Mouse (Mus musculus) limb, embryonic 14.5 days (tissue): ENCODE results near the gene Eefsec. TPM values are rescaled to one million over a fixed set of nuclear protein-coding genes. Genes with fewer than 3 reads are reported as not detected.

Experiments
- ATAC-seq: fragments of 200-750 bp; cut with Nextera tagmentation; 2 replicates; pipeline ENCODE4 v1.8.0; 2017; ENCODE audit warnings: low read depth, moderate number of reproducible peaks, moderate TSS enrichment; ENCODE audit not compliant: low FRiP score
- DNase-seq: peaks from one replicate; pipeline ENCODE4 v3.0.0-alpha.2; 2015; ENCODE audit warnings: low spot score
- H3K27ac ChIP-seq: fragments of 300-500 bp; sonication (generic); replicated peaks from 2 replicates; pipeline ENCODE4 v1.5.1; 2014; ENCODE audit warnings: low read depth, mild to moderate bottlenecking, low read length, moderate library complexity, mixed read lengths
- H3K27me3 ChIP-seq: fragments of 300-500 bp; sonication (generic); 2 replicates; pipeline ENCODE4 v1.6.1; 2014; ENCODE audit warnings: low read length, mixed read lengths; ENCODE audit not compliant: control insufficient read depth, insufficient read depth
- H3K36me3 ChIP-seq: fragments of 300-500 bp; sonication (generic); 2 replicates; pipeline ENCODE4 v1.6.1; 2014; ENCODE audit warnings: mild to moderate bottlenecking, low read length, moderate library complexity, mixed read lengths; ENCODE audit not compliant: control insufficient read depth, insufficient read depth
- H3K4me1 ChIP-seq: fragments of 300-500 bp; sonication (generic); 2 replicates; pipeline ENCODE4 v1.6.1; 2014; ENCODE audit warnings: antibody characterized with exemption, low read length, mixed read lengths; ENCODE audit not compliant: control insufficient read depth, insufficient read depth
- H3K4me2 ChIP-seq: fragments of 300-500 bp; sonication (generic); replicated peaks from 2 replicates; pipeline ENCODE4 v1.6.1; 2014; ENCODE audit warnings: low read depth, mild to moderate bottlenecking, low read length, moderate library complexity; ENCODE audit not compliant: severe bottlenecking
- H3K4me3 ChIP-seq: fragments of 300-500 bp; sonication (generic); replicated peaks from 2 replicates; pipeline ENCODE4 v1.5.1; 2014; ENCODE audit warnings: low read length
- H3K9ac ChIP-seq: fragments of 300-500 bp; sonication (generic); 2 replicates; pipeline ENCODE4 v1.6.1; 2014; ENCODE audit warnings: mild to moderate bottlenecking, low read depth, low read length, moderate library complexity; ENCODE audit not compliant: severe bottlenecking
- H3K9me3 ChIP-seq: fragments of 300-500 bp; sonication (generic); 2 replicates; pipeline ENCODE4 v1.6.1; 2016; ENCODE audit warnings: low read length; ENCODE audit not compliant: control insufficient read depth
- POLR2A ChIP-seq: fragments of 200-500 bp; IDR thresholded peaks from 2 replicates; pipeline ENCODE4 v1.8.0; 2012; ENCODE audit warnings: inconsistent platforms, mild to moderate bottlenecking, moderate library complexity, borderline replicate concordance; ENCODE audit not compliant: insufficient read depth, insufficient read length; ENCODE audit errors: extremely low read depth
- WGBS: fragments of 180-500 bp; shearing (Covaris S2); extraction: QIAGEN DNeasy Blood & Tissue Kit; methylation state at CpG from one replicate; pipeline ENCODE4 v1.1.7; 2014; 5-methylcytosine and 5-hydroxymethylcytosine counted together
- polyA plus RNA-seq, 2 experiments: library from polyadenylated mRNA; depleted of rRNA in 1 of 2; stranded (reverse) in 1 of 2; unstranded in 1 of 2; fragments of >200 nt; fragmentation: Nextera tagmentation in 1 of 2; extraction: Ambion mirVana in 1 of 2; gene quantifications; 2 replicates each; pipeline versions ENCODE4 v1.2.1 to v1.2.3; 2012 to 2014

Gene Eefsec
- polyA plus RNA-seq, 2 experiments: 23.0 to 38.2 TPM

- Histone ChIP-seq H3K9me3 (no peaks in the 10 kb centered on the region), H3K4me2 (no peak overlapping the region), H3K27ac (no peak overlapping the region), H3K27me3 (no peaks in the 10 kb centered on the region), H3K4me3 (no peak overlapping the region), H3K36me3 (peaks cover 8% of the 10 kb centered on the region), H3K4me1 (no peaks in the 10 kb centered on the region), H3K9ac (no peak overlapping the region)
- TF ChIP-seq POLR2A: no peak
- ATAC-seq (no peak), DNase-seq (no peak)
Measured at GRCm38 (mm10) chr6:88358210-88358609, 88.1 kb downstream of the Eefsec start.

GRCm38 (mm10) chr6:88355866-88356265, 90.5 kb downstream of the Eefsec start:
- ATAC-seq (no peak), DNase-seq (no peak)
- Histone ChIP-seq H3K4me3 (no peak overlapping the region), H3K36me3 (peaks cover 10% of the 10 kb centered on the region), H3K9me3 (no peaks in the 10 kb centered on the region), H3K4me1 (no peaks in the 10 kb centered on the region), H3K4me2 (no peak overlapping the region), H3K9ac (no peak overlapping the region), H3K27ac (no peak overlapping the region), H3K27me3 (no peaks in the 10 kb centered on the region)
- 63% methylated on average over 3 of the region's 3 CpGs for WGBS
- TF ChIP-seq POLR2A: no peak

GRCm38 (mm10) chr6:88352541-88352940, 93.8 kb downstream of the Eefsec start:
- DNase-seq (no peak), ATAC-seq (no peak)
- H3K4me2 ChIP-seq: no peak overlapping the region
- no peak overlapping the region for H3K4me3 ChIP-seq
- H3K9me3 ChIP-seq: no peaks in the 10 kb centered on the region
- H3K9ac ChIP-seq: no peak overlapping the region
- no peak for TF ChIP-seq POLR2A
- no peaks in the 10 kb centered on the region for H3K4me1 ChIP-seq
- 37% methylated on average over 4 of the region's 4 CpGs for WGBS
- H3K27ac ChIP-seq: no peak overlapping the region
- H3K27me3 ChIP-seq: no peaks in the 10 kb centered on the region
- peaks cover 10% of the 10 kb centered on the region; the same call in 1 of the 2 replicates for H3K36me3 ChIP-seq

- Histone ChIP-seq H3K36me3 (no peaks in the 10 kb centered on the region), H3K27ac (no peak overlapping the region), H3K9me3 (no peaks in the 10 kb centered on the region), H3K9ac (no peak overlapping the region), H3K4me3 (no peak overlapping the region), H3K27me3 (no peaks in the 10 kb centered on the region), H3K4me2 (no peak overlapping the region), H3K4me1 (peaks cover 49% of the 10 kb centered on the region)
- DNase-seq (no peak), ATAC-seq (no peak)
- TF ChIP-seq POLR2A: no peak
- 94% methylated on average over 1 of the region's 1 CpGs for WGBS
Measured at GRCm38 (mm10) chr6:88346776-88347175, 99.6 kb downstream of the Eefsec start.

- Histone ChIP-seq H3K9ac (no peak overlapping the region), H3K27ac (peak overlapping the region; percentile 44; the same call in 1 of the 2 replicates), H3K4me2 (no peak overlapping the region), H3K36me3 (no peaks in the 10 kb centered on the region), H3K4me1 (peaks cover 51% of the 10 kb centered on the region), H3K4me3 (no peak overlapping the region), H3K9me3 (no peaks in the 10 kb centered on the region), H3K27me3 (no peaks in the 10 kb centered on the region)
- TF ChIP-seq POLR2A: no peak
- ATAC-seq (no peak), DNase-seq (no peak)
- WGBS: 56% methylated on average over 2 of the region's 2 CpGs
Measured at GRCm38 (mm10) chr6:88345311-88345710, 101.0 kb downstream of the Eefsec start.
